ENCODE assay signal across 8 mouse cellular contexts in genomic region chr4:123677060-123677804, GRCm38 (mm10). TPM values are rescaled to one million over a fixed set of nuclear protein-coding genes. Genes with fewer than 3 reads are reported as not detected.
DNase-seq lines count a peak whose midpoint lies in the region; ATAC-seq and TF ChIP-seq lines count a peak whose summit lies in the region.

No protein-coding gene starts in this region.

- no peak overlapping the region for H3K4me2 ChIP-seq in kidney, embryonic 14.5 days (replicated peaks; ENCODE audit: low read depth, low read length)

- H3K27me3 ChIP-seq in kidney, adult 2 months (replicated peaks; ENCODE audit: control insufficient read depth, insufficient read depth, low read length) = no peaks in the 10 kb centered on the region
- H3K27me3 ChIP-seq in kidney, embryonic 14.5 days (ENCODE audit: control insufficient read depth, insufficient read depth, low read length) = no peaks in the 10 kb centered on the region
- no peaks in the 10 kb centered on the region for H3K27me3 ChIP-seq in midbrain, embryonic 10.5 days (ENCODE audit: low read depth, poor library complexity, severe bottlenecking)

- no peak overlapping the region for H3K27ac ChIP-seq in kidney, adult 2 months (ENCODE audit: insufficient read depth, low read depth, low read length)
- no peak overlapping the region for H3K27ac ChIP-seq in kidney, embryonic 14.5 days (ENCODE audit: low read depth, low read length)
- H3K27ac ChIP-seq in midbrain, embryonic 10.5 days (replicated peaks) = peak overlapping the region; percentile 67

- 0 out of 2 replicates have a peak, but pooled peaks cover 5% of the 10 kb centered on the region for H3K4me1 ChIP-seq in kidney, adult 2 months (ENCODE audit: control insufficient read depth, insufficient read depth, low read length)
- peaks cover 7% of the 10 kb centered on the region; the same call in 1 of the 2 replicates for H3K4me1 ChIP-seq in kidney, embryonic 14.5 days (ENCODE audit: control insufficient read depth, insufficient read depth, low read length)
- H3K4me1 ChIP-seq in midbrain, embryonic 10.5 days = peaks cover 25% of the 10 kb centered on the region

- no peak for TF ChIP-seq POLR2A in kidney, adult 2 months (IDR thresholded peaks at IDR 0.05; ENCODE audit: low read depth, low read length)

- peak; percentile 50 for DNase-seq in kidney, adult 2 months
- peak; percentile 61 to 63 for DNase-seq in cerebellum, postnatal 10 days
- peak; percentile 71 to 81 for DNase-seq in frontal cortex, postnatal 36 days (ENCODE audit: low spot score in 2 of 2)
- peak; percentile 27 for DNase-seq in midbrain, embryonic 10.5 days (ENCODE audit: low spot score)
- no peak for DNase-seq in thymus, postnatal 0 days (ENCODE audit: low spot score)
- no peak for DNase-seq in gastrocnemius, adult 8-10 months (ENCODE audit: low spot score in 2 of 2)

- WGBS in kidney, adult 2 months = 37% methylated on average over 10 of the region's 10 CpGs
- 57% methylated on average over 10 of the region's 10 CpGs for WGBS in kidney, embryonic 14.5 days
- WGBS in midbrain, embryonic 10.5 days = 45% methylated on average over 10 of the region's 10 CpGs

- no peak overlapping the region for H3K4me3 ChIP-seq in kidney, adult 2 months (ENCODE audit: insufficient read depth, low read depth, low read length)
- H3K4me3 ChIP-seq in kidney, embryonic 14.5 days (ENCODE audit: low read length) = no peak overlapping the region
- H3K4me3 ChIP-seq in midbrain, embryonic 10.5 days = no peak overlapping the region

- no peaks in the 10 kb centered on the region for H3K36me3 ChIP-seq in kidney, adult 2 months (ENCODE audit: control insufficient read depth, insufficient read depth, low read length)
- H3K36me3 ChIP-seq in kidney, embryonic 14.5 days (ENCODE audit: control insufficient read depth, insufficient read depth, low read length) = no peaks in the 10 kb centered on the region
- peaks cover 31% of the 10 kb centered on the region for H3K36me3 ChIP-seq in midbrain, embryonic 10.5 days

- no peak for ATAC-seq in kidney, embryonic 14.5 days (ENCODE audit: low FRiP score, low TSS enrichment)
- ATAC-seq in inflammation-experienced regulatory T-cells, adult 6 months = no peak

- H3K9me3 ChIP-seq in kidney, embryonic 14.5 days (ENCODE audit: control insufficient read depth, low read length) = no peaks in the 10 kb centered on the region
- no peaks in the 10 kb centered on the region for H3K9me3 ChIP-seq in midbrain, embryonic 10.5 days (replicated peaks)

- TF ChIP-seq CTCF in kidney, adult 2 months (conservative IDR thresholded peaks at IDR 0.05; ENCODE audit: insufficient read depth, insufficient read length, low read depth, low read length) = no peak

- H3K9ac ChIP-seq in kidney, embryonic 14.5 days (ENCODE audit: low read depth, low read length) = no peak overlapping the region

RNA-seq across cellular contexts. Expression of gene Macf1, which starts 6.9 kb away (rescaled TPM):
- 58.4 and 62.9 TPM in 2 replicates for polyA plus RNA-seq in kidney, adult 2 months (2012; rRNA removed)
- polyA plus RNA-seq in kidney, embryonic 14.5 days (2014; fragmentation: Nextera tagmentation; extraction: Ambion mirVana) = 59.2 and 89.2 TPM in 2 replicates
- 39.2 and 46.2 TPM in 2 replicates for polyA plus RNA-seq in midbrain, embryonic 10.5 days (2016; fragmentation: Nextera tagmentation; extraction: Ambion mirVana)
- 32.8 and 37.1 TPM in 2 replicates for polyA plus RNA-seq in thymus, postnatal 0 days (2015; fragmentation: Nextera tagmentation; extraction: Ambion mirVana)
- 100 to 1,000 TPM in 2 of 3 experiments, 10 to 100 TPM in 1; 87.3 to 165 (median 153) TPM for polyA plus RNA-seq in inflammation-experienced regulatory T-cells, adult 6 months (2017; shearing (Covaris generic))
- 10 to 100 TPM; 49.5 to 63.7 (median 57.9) TPM for total RNA-seq in gastrocnemius, adult 8-10 months (2022)

RNA-seq across cellular contexts. Expression of gene Ndufs5, which starts 40.8 kb away (rescaled TPM):
- 99.5 and 147 TPM in 2 replicates for polyA plus RNA-seq in kidney, adult 2 months (2012; rRNA removed)
- 321 and 417 TPM in 2 replicates for polyA plus RNA-seq in kidney, embryonic 14.5 days (2014; fragmentation: Nextera tagmentation; extraction: Ambion mirVana)
- 328 and 330 TPM in 2 replicates for polyA plus RNA-seq in midbrain, embryonic 10.5 days (2016; fragmentation: Nextera tagmentation; extraction: Ambion mirVana)
- 485 and 491 TPM in 2 replicates for polyA plus RNA-seq in thymus, postnatal 0 days (2015; fragmentation: Nextera tagmentation; extraction: Ambion mirVana)
- polyA plus RNA-seq in inflammation-experienced regulatory T-cells, adult 6 months (2017; shearing (Covaris generic)) = 100 to 1,000 TPM; 125 to 184 (median 133) TPM
- total RNA-seq in gastrocnemius, adult 8-10 months (2022) = 100 to 1,000 TPM; 230 to 275 (median 261) TPM

Comparison
In these comparisons a context has a peak if more than half of its experiments do, and no peak if none do; other contexts are left out.
1. DNase-seq: peak in kidney, adult 2 months (single experiment), cerebellum, postnatal 10 days (2 of 2), frontal cortex, postnatal 36 days (2 of 2) and midbrain, embryonic 10.5 days (single experiment); none in thymus, postnatal 0 days (single experiment) and gastrocnemius, adult 8-10 months (0 of 2).